Mouse (Mus musculus) embryonic fibroblast, embryonic 13.5 days (primary cell): ENCODE results near the gene Tmeff1.

ENCODE experiments used
- CTCF ChIP-seq: IDR thresholded peaks from 2 replicates; pipeline ENCODE4 v1.5.1; 2011; ENCODE audit warnings: mild to moderate bottlenecking, control low read depth, low read length, moderate library complexity, borderline replicate concordance; ENCODE audit not compliant: insufficient read depth
- POLR2A ChIP-seq: IDR thresholded peaks from 2 replicates; pipeline ENCODE4 v1.6.1; 2011; ENCODE audit warnings: low read depth, mild to moderate bottlenecking, control low read depth, low read length, moderate library complexity

DNA sequence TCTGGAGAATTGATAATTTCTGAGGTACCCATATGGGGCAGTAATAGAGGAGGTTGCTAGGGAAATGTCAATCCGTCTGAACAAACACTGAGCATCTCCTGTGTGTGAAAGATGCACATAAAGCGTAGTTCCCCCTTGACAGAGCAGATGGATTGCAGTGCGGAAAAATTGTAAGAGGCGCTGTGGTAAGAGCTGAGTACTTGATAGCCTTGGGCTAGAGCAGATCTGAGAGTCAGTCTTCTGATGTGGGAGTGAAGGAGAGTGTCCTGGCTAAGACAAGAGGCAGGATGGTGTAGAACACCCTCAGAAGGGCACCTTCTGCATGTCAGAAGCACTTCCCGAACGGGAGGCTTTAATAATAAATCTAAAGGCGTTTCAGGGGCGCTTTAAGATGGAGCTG is 40.8 kb upstream of the Tmeff1 start:
- TF ChIP-seq POLR2A (no peak), CTCF (no peak)
